Mouse (Mus musculus) MEL (cell line): ENCODE data around the gene Rbms3.

Source experiments
- BHLHE40 ChIP-seq: IDR thresholded peaks from 2 replicates; pipeline ENCODE4 v1.6.1; 2012; ENCODE audit warnings: low read depth, mild to moderate bottlenecking, inconsistent platforms, low read length, improper control_type of control experiment, borderline replicate concordance
- CHD2 ChIP-seq: IDR thresholded peaks from 2 replicates; pipeline ENCODE4 v1.6.1; 2011; ENCODE audit warnings: low read length, improper control_type of control experiment
- CTCF ChIP-seq, 3 experiments: IDR thresholded peaks in 2 of 3; conservative IDR thresholded peaks in 1 of 3; 2 replicates each; pipeline ENCODE4 v1.5.1; 2011 to 2012; ENCODE audit warnings: low read length in 3 of 3, low read depth in 2 of 3, mild to moderate bottlenecking in 2 of 3, improper control_type of control experiment in 1 of 3, inconsistent platforms in 1 of 3, mixed read lengths in 1 of 3, moderate library complexity in 1 of 3; ENCODE audit not compliant: control insufficient read depth in 1 of 3, insufficient read depth in 1 of 3, poor library complexity in 1 of 3, severe bottlenecking in 1 of 3
- ELF1 ChIP-seq: IDR thresholded peaks from 2 replicates; pipeline ENCODE4 v1.6.1; 2014; ENCODE audit warnings: low read depth, mild to moderate bottlenecking, inconsistent platforms, low read length, improper control_type of control experiment, moderate library complexity
- EP300 ChIP-seq, 2 experiments: IDR thresholded peaks; 2 replicates each; pipeline ENCODE4 v1.6.1; 2011; ENCODE audit warnings: improper control_type of control experiment in 2 of 2, low read length in 2 of 2, low read depth in 1 of 2, mild to moderate bottlenecking in 1 of 2
- MAX ChIP-seq: IDR thresholded peaks from 2 replicates; pipeline ENCODE4 v1.6.1; 2011; ENCODE audit warnings: low read length, improper control_type of control experiment
- MAZ ChIP-seq: IDR thresholded peaks from 2 replicates; pipeline ENCODE4 v1.6.1; 2012; ENCODE audit warnings: low read depth, mild to moderate bottlenecking, inconsistent platforms, low read length, improper control_type of control experiment
- MEF2A ChIP-seq: IDR thresholded peaks from 2 replicates; pipeline ENCODE4 v1.6.1; 2014; ENCODE audit warnings: low read depth, mild to moderate bottlenecking, inconsistent platforms, low read length, improper control_type of control experiment; ENCODE audit not compliant: poor library complexity, insufficient replicate concordance, severe bottlenecking; ENCODE audit errors: extremely low read depth
- MXI1 ChIP-seq: IDR thresholded peaks from 2 replicates; pipeline ENCODE4 v1.6.1; 2011; ENCODE audit warnings: mild to moderate bottlenecking, low read depth, low read length, improper control_type of control experiment
- NRF1 ChIP-seq: IDR thresholded peaks from 2 replicates; pipeline ENCODE4 v1.6.1; 2014; ENCODE audit warnings: low read depth, mild to moderate bottlenecking, inconsistent platforms, low read length, improper control_type of control experiment, moderate library complexity; ENCODE audit not compliant: poor library complexity, insufficient read depth, severe bottlenecking
- POLR2A ChIP-seq, 2 experiments: IDR thresholded peaks; 2 replicates each; pipeline ENCODE4 v1.6.1; 2011 to 2012; ENCODE audit warnings: low read length in 2 of 2, mild to moderate bottlenecking in 2 of 2, control low read depth in 1 of 2, improper control_type of control experiment in 1 of 2, low read depth in 1 of 2, moderate library complexity in 1 of 2; ENCODE audit not compliant: control insufficient read depth in 1 of 2, insufficient read depth in 1 of 2, poor library complexity in 1 of 2
- POLR2AphosphoS2 ChIP-seq: IDR thresholded peaks from 2 replicates; pipeline ENCODE4 v1.6.1; 2011; ENCODE audit warnings: low read length, improper control_type of control experiment
- ZMIZ1 ChIP-seq: IDR thresholded peaks from 2 replicates; pipeline ENCODE4 v1.6.1; 2012; ENCODE audit warnings: low read depth, mild to moderate bottlenecking, inconsistent platforms, low read length, improper control_type of control experiment, moderate library complexity

GRCm38 (mm10) chr9:117093551-117093950, 536.2 kb downstream of the Rbms3 start:
- TF ChIP-seq CTCF (IDR thresholded peaks at IDR 0.05 in 2 of 3, conservative IDR thresholded peaks at IDR 0.05 in 1 of 3; ENCODE audit: control insufficient read depth in 1 of 3, insufficient read depth in 1 of 3, low read depth in 2 of 3, low read length in 3 of 3, poor library complexity in 1 of 3, severe bottlenecking in 1 of 3) (no peak), EP300 (IDR thresholded peaks at IDR 0.05; ENCODE audit: low read depth in 1 of 2, low read length in 2 of 2) (no peak), CHD2 (no peak), NRF1 (no peak), MEF2A (no peak), POLR2A (IDR thresholded peaks at IDR 0.05; ENCODE audit: control insufficient read depth in 1 of 2, insufficient read depth in 1 of 2, low read depth in 1 of 2, low read length in 2 of 2, poor library complexity in 1 of 2) (no peak), ELF1 (no peak), MAZ (no peak), POLR2AphosphoS2 (no peak), MAX (no peak), BHLHE40 (no peak), MXI1 (no peak), ZMIZ1 (no peak)
